Mouse (Mus musculus) heart, postnatal 4 days (tissue): ENCODE measurements around the gene Gm45808. TPM values are rescaled to one million over a fixed set of nuclear protein-coding genes. Genes with fewer than 3 reads are reported as not detected.

Experiments used
- DNase-seq: peaks from one replicate; pipeline ENCODE4 v3.0.0; 2021
- microRNA-seq, 2 experiments: library from miRNA; unstranded; fragments of <30 nt; microRNA quantifications; one replicate each; pipeline ENCODE4 v1.2.0; 2021 to 2022
- total RNA-seq, 2 experiments: library from RNA; stranded (reverse); gene quantifications; 2 replicates each; pipeline ENCODE4 v1.2.3; 2021

Gm45808 gene
- total RNA-seq, 2 experiments from 2014 or later, result 2.0 to 2.1 TPM

DNA sequence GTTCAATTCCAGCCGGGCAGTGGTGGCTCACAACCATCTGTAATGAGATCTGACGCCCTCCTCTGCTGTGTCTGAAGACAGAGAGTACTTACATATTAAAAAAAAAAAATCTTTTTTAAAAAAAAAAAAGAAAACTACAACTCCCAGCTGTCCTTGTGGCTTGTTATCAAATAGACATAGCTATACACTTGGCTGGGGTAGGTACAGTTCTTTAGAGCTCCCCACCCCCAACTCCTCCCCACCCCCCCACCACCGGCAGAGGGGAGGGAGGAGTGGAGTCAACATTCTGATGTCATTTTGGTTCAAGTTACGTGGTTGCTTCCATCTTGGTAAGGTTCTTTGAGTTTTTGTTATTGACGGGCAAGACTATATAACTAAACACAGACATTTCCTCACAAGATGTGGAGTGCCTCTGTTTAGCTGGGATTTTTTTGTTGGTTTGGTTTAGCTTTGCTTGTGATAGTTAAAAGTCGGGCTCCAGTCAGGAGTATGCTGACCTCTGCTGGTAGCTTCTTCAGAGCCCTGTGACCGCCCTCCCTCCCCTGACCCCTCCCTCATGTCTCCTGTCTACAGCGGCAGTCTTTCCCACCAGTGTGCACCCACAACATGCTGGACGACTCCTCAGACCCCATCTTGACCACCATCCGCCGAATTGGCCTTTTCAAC is 39.2 kb downstream of the Gm45808 start:
- peak; percentile 52 for DNase-seq

DNA sequence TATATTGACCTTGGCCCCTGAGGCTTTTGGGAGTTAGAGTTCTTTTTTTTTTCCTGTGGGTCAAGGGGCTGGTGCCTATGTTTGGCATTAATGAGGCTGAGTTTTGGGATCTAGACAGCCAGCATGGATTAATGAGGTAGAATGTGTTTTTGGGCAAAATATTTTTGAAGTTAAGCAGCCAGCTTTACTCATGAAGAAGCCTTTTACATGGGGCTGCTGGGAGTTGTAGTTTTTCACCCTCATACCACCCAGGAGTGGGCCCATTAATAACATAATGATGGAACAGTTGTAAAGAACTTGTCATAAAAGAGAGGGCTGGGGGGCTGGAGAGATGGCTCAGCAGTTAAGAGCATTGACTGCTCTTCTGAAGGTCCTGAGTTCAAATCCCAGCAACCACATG is 40.0 kb downstream of the Gm45808 start:
- no peak for DNase-seq

- no peak for DNase-seq
Observed at GRCm38 (mm10) chr7:45443526-45444420, 42.8 kb downstream of the Gm45808 start.

GRCm38 (mm10) chr7:45437521-45438276 is 48.9 kb downstream of the Gm45808 start, which contains the start of gene Ruvbl2:
Ruvbl2 (minus strand) TSS chr7:45438096.
- DNase-seq, result peak; percentile 36

GRCm38 (mm10) chr7:45437046-45437445 is 49.6 kb downstream of the Gm45808 start:
- no peak for DNase-seq

DNA sequence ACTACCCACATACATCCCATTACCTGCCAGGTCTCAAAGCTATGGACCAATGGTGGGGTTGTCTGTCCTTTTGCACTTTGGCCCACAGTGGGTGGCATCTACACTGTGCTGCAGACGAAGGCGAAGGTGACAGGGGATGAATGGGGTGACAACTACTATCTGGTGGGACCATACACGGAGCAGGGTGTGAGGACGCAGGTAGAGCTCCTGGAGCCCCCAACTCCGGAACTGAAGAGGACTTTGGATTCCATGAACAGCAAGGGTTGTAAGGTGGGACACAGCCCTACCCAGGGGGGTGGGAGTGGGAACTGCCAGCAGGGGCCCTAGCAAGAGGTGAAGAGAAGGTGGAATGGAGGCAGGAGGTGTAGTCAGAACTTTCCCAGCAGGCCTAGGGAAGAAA is 50.2 kb downstream of the Gm45808 start:
- no peak for DNase-seq

GRCm38 (mm10) chr7:45435038-45435437 is 51.6 kb downstream of the Gm45808 start:
- DNase-seq, result no peak

- DNase-seq, result peak; percentile 100
Observed at GRCm38 (mm10) chr7:45434203-45435015, 52.2 kb downstream of the Gm45808 start, which contains the start of gene Gys1. Gys1 (plus strand) TSS chr7:45434844.

- DNase-seq, result no peak
Observed at GRCm38 (mm10) chr7:45433835-45434202, 52.8 kb downstream of the Gm45808 start.

- DNase-seq, result no peak
Observed at GRCm38 (mm10) chr7:45426556-45426955, 60.1 kb downstream of the Gm45808 start.

DNA sequence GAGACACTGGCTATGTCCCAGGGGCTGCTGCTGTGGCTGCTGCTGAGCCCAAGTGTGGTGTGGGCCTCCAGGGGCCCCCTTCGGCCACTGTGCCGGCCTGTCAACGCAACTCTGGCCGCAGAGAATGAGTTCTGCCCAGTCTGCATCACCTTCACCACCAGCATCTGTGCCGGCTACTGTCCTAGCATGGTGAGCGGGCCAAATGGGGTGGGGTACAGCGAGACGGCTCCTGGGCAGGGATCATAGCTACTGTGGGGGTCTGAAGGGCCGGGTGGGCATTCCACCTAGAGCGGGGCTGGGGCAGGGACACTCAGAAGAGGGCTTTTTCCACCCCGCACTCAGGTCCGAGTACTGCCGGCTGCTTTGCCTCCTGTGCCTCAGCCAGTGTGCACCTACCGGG is 65.4 kb downstream of the Gm45808 start:
- no peak for DNase-seq

GRCm38 (mm10) chr7:45420615-45420919 is 66.0 kb downstream of the Gm45808 start, which contains the start of gene Lhb:
Lhb (plus strand) TSS chr7:45420820.
- DNase-seq, result no peak

- DNase-seq, result no peak
Observed at GRCm38 (mm10) chr7:45419859-45420614, 66.6 kb downstream of the Gm45808 start.

- DNase-seq, result no peak
Observed at GRCm38 (mm10) chr7:45417962-45418492, 68.6 kb downstream of the Gm45808 start.

Small RNA genes lying within 50 kb of the gene (microRNA-seq; reads per million reads assigned to microRNA genes)
- gene Gm22133, result 0 to 0.69 reads per million in 2 experiments

Other genes starting within 250 kb of the Gm45808 start
- 1 to 10 TPM; 2.1 to 3.6 TPM for gene Cd37, start 247.7 kb downstream of the Gm45808 start, total RNA-seq
- under 1 TPM in 1 of 2 experiments, not detected in 1; 0.18 TPM for gene Slc6a16, start 245.7 kb downstream of the Gm45808 start, total RNA-seq
- not detected for gene Slc6a21, start 209.3 kb downstream of the Gm45808 start, total RNA-seq
- 10 to 100 TPM; 26.2 to 29.2 TPM for gene Trpm4, start 153.0 kb downstream of the Gm45808 start, total RNA-seq
- gene Hrc, start 151.5 kb downstream of the Gm45808 start, total RNA-seq, result 100 to 1,000 TPM; 182 to 202 TPM
- under 1 TPM; 0.26 to 0.34 TPM for gene Ppfia3, start 119.8 kb downstream of the Gm45808 start, total RNA-seq
- 1 to 10 TPM; 1.5 to 2.4 TPM for gene Lin7b, start 116.2 kb downstream of the Gm45808 start, total RNA-seq
- 100 to 1,000 TPM; 203 to 223 TPM for gene Snrnp70, start 91.1 kb downstream of the Gm45808 start, total RNA-seq
- under 1 TPM; 0.43 to 0.59 TPM for gene Kcna7, start 81.2 kb downstream of the Gm45808 start, total RNA-seq
- gene Ntf5, start 73.1 kb downstream of the Gm45808 start, total RNA-seq, result under 1 TPM; 0.17 to 0.43 TPM
- gene Lhb, start 66.0 kb downstream of the Gm45808 start, total RNA-seq, result not detected
- 10 to 100 TPM; 82.7 to 90.3 TPM for gene Gys1, start 52.0 kb downstream of the Gm45808 start, total RNA-seq
- 10 to 100 TPM; 38.7 to 39.3 TPM for gene Ruvbl2, start 48.7 kb downstream of the Gm45808 start, total RNA-seq
- gene Ftl1, start 26.9 kb downstream of the Gm45808 start, total RNA-seq, result 100 to 1,000 TPM; 302 to 316 TPM
- 10 to 100 TPM; 48.6 to 50.7 TPM for gene Bax, start 19.9 kb downstream of the Gm45808 start, total RNA-seq
- gene Tulp2, start 4.9 kb downstream of the Gm45808 start, total RNA-seq, result 1 to 10 TPM in 1 of 2 experiments, not detected in 1; 1.1 TPM
- gene Dhdh, start 2.0 kb upstream of the Gm45808 start, total RNA-seq, result 1 to 10 TPM; 3.5 to 4.7 TPM
- 100 to 1,000 TPM; 121 to 131 TPM for gene Nucb1, start 23.6 kb upstream of the Gm45808 start, total RNA-seq
- gene Ppp1r15a, start 39.5 kb upstream of the Gm45808 start, total RNA-seq, result 10 to 100 TPM; 40.7 to 42.1 TPM
- 1 to 10 TPM; 3.6 to 4.0 TPM for gene Plekha4, start 39.5 kb upstream of the Gm45808 start, total RNA-seq
- gene Hsd17b14, start 68.1 kb upstream of the Gm45808 start, total RNA-seq, result under 1 TPM in 1 of 2 experiments, not detected in 1; 0.20 TPM
- 10 to 100 TPM; 56.1 to 64.7 TPM for gene Bcat2, start 83.3 kb upstream of the Gm45808 start, total RNA-seq
- gene Fgf21, start 128.7 kb upstream of the Gm45808 start, total RNA-seq, result not detected
- not detected for gene Fut1, start 130.5 kb upstream of the Gm45808 start, total RNA-seq
- under 1 TPM; 0.56 to 0.60 TPM for gene Izumo1, start 135.0 kb upstream of the Gm45808 start, total RNA-seq
- 10 to 100 TPM; 50.0 to 50.5 TPM for gene Rasip1, start 140.7 kb upstream of the Gm45808 start, total RNA-seq
- 10 to 100 TPM in 1 of 2 experiments, 1 to 10 TPM in 1; 8.8 to 11.7 TPM for gene Mamstr, start 153.2 kb upstream of the Gm45808 start, total RNA-seq
- gene Fut2, start 179.6 kb upstream of the Gm45808 start, total RNA-seq, result not detected
- gene Ntn5, start 197.2 kb upstream of the Gm45808 start, total RNA-seq, result not detected
- under 1 TPM; 0.14 to 0.18 TPM for gene Sec1, start 207.6 kb upstream of the Gm45808 start, total RNA-seq
- gene Car11, start 213.0 kb upstream of the Gm45808 start, total RNA-seq, result 1 to 10 TPM; 4.5 to 5.0 TPM
- 10 to 100 TPM; 22.6 to 25.1 TPM for gene Dbp, start 218.3 kb upstream of the Gm45808 start, total RNA-seq
- gene Rpl18, start 228.6 kb upstream of the Gm45808 start, total RNA-seq, result 100 to 1,000 TPM; 787 to 798 TPM
- 10 to 100 TPM; 14.2 to 16.7 TPM for gene Sphk2, start 231.2 kb upstream of the Gm45808 start, total RNA-seq
- under 1 TPM; 0.38 to 0.43 TPM for gene Fam83e, start 234.4 kb upstream of the Gm45808 start, total RNA-seq
- not detected for gene Spaca4, start 239.0 kb upstream of the Gm45808 start, total RNA-seq